Mouse (Mus musculus) layer of hippocampus, postnatal 10 days (tissue): ENCODE measurements at regions not wholly inside any gene's neighbourhood (a gene's known extent, or its start where the extent isn't known, plus 50 kb on each side); places are given as distances from the start of the nearest gene placed in this dataset.

ENCODE experiments used
- DNase-seq, 2 experiments: peaks; one replicate each; pipeline ENCODE4 v3.0.0; 2021; ENCODE audit warnings: low spot score in 2 of 2

DNA sequence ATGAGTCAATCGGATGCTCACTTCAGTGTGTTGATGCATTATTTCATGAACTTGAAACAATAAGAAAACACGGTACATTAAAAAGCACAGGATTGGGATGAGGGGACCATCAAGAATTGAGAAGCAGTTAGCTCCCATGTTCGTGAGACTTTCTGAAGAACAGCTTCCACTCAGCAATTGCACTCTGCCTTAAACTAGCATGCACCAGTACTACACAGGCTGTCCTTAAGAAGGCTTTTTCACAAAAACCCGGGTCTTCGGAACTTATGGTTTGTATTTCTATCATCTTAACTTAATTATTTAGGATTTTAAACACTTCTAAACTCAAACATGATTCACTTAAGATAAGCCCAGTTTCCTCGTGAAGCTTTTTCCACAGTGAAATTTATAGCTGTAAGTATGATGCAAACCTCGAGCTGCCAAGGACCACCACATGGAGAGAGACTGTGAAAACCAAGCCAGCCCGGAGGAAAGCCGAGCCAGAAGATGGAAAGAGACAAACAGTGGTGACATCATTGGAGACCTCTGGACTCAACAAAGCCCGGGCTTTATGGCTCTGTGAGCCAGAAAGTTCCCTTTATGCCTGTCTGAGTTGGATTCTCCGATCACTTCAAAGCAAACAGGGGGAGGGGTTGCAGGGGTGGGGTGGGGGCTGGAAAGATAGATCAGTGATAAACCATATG, 162.7 kb upstream of the Atp2b1 start:
- no peak for DNase-seq

DNA sequence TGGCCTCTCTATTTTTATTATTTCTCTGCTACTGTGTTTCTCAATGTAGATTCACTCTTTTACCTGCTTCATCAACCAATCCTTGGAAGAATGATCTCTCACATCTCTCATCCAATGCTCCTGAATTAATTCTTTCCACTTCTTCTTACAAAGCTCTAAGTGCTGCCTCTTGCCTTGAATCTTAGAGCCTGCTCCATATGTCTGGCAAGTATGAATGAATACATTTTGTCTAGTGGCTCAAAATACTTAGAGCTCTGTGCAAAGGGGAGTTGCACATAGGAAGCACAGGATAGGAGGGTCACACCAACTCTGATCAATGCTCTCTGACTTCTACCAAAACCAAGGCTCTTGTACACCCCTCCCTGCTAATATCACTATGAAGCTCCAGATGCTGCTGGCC, 153.1 kb upstream of the Atp2b1 start:
- no peak for DNase-seq

DNA sequence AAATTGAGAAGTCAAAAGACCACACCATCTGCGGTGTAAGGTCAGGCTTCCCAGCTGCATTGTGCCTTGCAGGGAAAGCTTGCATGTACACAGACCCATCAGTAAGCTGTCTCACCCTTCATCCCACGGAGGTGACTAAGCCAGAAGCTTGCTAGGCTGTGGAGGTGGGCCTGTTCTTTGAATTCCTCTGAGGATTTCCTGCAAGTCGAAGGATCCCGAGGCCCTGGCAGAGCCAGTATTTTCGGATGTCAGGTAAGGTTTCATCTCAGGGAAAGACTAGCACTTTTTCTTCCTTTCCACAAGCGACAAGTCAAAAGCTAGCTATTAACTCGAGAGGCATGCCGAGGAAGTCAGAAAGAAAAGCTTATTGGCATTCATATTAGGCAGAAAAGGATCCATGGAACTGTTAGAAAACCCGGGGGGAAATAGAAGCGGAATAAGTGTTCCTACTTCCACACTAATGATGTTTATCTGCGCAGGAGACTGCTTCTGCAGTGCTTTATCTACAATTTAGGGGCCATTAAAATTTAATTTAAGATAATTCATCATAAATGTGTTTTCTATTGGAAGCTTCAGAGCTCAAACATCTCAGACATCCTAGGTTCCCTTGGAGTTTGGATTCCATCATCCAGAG, 148.3 kb upstream of the Atp2b1 start:
- DNase-seq, result no peak

DNA sequence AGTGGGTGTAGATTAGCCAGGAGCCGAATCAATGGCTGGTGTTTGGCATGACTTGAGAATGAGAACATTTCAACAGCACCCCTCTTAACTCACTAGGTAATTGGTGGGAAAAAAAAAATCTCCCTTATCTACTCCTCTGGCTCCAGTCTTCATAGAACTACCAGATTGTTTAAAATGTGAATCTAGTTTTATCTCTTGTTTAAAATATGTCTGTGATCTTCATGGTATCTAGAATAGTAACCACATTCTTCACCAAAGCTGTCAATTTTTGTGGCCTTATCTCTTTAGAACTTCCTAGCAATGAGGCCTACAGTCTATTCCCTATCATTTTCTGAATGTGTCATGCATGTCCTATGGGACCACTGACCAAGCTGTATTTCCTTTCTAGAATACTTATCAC, 134.4 kb upstream of the Atp2b1 start:
- no peak for DNase-seq

DNA sequence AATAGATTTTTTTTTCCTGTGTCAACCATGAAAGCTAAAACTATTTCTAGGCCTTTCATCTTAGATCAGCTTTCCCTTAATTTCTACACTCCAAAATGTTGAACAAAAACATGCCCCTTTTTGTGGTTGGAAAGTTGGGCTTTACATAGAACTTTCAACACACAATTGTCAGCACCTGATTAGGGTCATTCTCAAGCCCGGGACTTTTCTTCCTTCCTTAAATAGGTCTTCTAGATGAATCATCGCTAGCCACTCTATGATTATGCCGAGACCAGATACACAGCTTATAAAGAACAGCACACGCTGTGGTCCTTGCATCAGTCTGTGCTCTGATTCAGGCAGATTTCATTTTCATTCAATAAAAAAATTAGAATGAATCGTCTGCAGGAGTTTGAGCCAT, 133.3 kb upstream of the Atp2b1 start:
- DNase-seq, result no peak

DNA sequence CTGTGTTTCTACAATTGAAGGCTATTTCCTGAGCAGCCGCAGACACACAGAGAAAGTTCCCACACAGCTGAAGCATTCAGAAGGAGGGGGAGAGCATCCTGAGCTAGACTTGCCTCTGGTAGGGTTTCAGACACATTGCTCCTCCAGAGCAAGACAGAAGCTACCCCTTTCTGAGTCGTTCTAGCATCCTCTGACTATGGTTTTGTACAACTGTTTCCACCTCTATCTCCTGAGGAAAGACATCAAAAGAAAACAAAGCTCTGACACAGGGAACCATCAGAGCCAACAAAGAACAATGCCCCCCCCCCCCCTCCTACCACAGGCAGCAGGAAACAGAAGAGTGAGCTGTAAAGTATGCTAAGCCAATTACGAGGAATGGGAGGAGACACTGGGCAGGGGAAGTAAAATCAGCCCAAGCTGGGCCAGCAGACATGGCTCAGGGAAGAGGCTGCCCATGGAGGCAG, 132.3 kb upstream of the Atp2b1 start:
- DNase-seq, result no peak

DNA sequence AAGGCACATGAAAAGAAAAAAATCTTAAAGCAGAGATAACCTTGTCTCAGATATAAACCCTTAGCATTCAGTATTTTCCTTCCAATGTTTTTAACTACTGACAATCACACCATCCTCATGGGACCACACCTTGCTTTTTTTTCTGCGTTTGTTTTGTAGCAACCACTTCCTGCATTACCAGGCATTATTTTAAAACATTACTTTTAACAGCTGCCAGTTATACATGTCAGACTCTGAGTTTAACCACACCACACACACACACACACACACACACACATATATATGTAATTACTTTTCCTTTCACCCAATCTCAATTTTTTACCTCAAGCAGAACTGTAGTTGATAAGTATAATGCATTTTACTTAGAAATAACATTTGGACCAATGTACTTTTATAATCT, 128.8 kb upstream of the Atp2b1 start:
- DNase-seq, result no peak

DNA sequence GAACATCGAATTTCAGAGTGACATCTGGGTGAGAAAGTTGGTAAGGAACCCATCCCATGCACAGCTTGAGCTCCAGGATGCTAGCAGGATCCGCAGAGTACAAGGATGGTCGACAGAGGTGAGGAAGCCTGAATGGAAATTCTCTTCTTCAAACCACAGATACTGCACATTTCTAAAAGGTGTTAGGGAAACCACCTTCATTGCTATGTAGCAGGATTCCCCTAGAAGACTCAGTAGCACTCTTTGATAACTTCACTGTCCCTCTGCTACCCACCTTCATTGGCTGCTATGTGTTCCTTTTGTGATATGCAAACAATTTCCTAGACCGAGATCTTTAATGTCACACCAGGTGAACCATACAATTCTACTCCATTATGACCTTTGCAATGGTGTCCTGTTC, 128.1 kb upstream of the Atp2b1 start:
- no peak for DNase-seq

DNA sequence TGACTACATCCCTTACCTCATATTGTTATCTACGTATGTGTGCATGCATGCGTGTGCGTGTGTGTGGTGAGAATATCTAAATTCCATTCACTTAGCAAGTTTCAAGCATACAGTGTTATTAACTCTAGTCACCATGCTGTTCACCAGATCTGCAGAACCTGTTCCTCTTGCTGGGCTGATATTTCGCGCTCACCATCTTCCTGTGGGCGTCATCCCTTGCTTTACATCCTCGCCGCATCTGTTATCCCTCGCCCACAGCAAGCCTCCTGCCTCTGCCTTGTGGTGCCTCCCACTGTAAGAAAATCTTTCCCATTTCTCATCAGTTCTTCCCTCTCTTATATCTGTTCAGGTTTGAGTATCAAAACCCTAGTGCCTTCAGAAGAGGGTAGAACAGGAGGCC, 124.4 kb upstream of the Atp2b1 start:
- DNase-seq, result no peak

DNA sequence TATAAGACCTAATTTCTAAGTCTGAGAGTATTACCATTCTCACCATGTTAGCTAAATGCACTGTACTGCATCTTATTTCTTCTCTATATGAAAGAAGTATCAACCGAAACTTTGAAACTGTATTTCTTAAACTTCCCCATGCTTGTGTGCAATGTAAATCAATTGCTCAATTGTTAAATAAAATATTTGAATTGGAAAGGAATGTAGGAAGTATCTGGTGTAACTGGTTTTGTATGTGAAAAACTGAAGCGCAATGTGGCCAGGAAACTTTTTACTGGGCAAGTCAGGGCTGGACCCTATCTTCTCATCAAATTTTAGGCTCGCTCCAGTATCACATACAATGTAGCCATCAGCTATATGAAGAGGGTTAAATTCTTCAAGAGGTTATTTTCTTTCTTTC, 123.8 kb upstream of the Atp2b1 start:
- no peak for DNase-seq

DNA sequence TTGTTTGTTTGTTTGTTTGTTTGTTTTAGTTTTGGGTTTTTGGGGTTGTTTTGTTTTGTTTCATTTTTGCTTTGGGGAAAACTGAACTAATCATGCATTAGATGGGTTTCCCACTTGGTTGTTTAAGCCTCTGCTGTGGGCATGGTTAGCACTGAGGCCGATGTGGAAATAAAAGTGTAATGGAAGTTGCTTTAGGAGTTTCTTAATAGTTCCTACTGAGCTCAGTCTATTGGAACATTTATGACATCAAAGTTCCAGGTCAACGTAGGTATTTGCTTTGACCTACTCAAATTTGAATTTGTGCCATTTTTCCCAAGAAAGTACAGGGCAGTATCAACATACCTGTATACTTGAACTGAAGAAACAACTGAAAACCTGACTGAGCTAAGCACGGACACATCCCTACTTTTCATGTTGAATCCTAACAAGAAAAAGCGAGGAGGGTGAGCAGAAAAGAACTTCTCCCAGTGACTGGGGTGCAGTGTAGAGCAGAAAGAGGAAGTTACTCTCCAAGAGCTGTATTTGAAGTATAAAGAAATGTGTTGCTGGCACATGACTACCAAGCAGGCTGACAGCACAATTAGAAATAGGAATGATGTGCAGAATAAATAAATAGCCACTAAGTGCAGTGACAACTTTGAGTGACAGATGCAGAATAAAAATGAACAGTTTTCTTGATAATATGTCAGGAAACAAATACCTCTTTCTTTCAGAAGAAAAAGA, 122.0 kb upstream of the Atp2b1 start:
- no peak for DNase-seq

DNA sequence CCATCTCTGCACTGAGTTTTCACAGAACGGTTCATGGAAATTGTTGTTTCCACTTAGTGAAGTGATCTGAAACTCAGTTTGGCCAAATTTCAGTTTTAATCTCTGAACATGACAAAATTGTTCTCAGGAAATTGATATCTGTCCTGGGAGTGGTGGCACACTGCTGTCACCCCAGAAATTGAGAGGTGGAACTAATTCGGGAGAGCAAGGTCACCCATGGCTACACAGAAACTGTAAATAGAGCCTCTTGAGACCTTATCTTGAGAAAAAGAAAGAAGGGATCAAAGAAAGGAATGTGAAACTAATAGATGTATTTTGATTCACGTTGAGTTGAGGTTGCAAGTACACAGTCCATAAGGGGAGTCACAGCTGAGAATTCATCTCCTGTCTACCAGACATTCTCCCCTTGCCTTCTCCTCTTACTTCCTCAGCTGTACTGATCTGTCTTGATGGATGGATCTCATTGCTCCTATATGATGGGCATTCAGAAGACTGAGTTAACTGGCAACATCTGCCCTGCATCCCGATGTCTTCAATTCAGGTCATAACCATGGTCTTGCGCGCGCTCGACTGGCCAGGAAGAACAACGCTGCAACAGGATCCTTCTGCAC, 120.2 kb upstream of the Atp2b1 start:
- no peak for DNase-seq

DNA sequence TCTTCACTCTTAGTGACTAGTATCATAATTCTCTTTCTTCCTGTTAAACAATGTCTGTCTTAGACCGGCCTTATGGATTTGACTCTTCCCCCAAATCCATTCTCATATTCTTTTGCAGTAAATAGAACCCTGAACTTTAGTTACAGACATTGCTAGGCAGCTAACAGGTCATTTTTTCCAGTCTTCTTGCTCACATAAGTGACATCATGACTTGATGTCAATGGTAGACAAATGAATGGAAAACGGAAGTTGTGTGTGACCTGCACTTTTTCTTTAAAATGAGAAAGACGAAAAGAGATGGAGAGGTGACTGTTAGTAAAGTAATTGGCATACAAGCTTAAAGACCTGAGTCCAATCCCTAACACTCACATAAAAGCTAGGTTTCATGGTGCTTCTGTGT, 118.2 kb upstream of the Atp2b1 start:
- DNase-seq, result no peak

DNA sequence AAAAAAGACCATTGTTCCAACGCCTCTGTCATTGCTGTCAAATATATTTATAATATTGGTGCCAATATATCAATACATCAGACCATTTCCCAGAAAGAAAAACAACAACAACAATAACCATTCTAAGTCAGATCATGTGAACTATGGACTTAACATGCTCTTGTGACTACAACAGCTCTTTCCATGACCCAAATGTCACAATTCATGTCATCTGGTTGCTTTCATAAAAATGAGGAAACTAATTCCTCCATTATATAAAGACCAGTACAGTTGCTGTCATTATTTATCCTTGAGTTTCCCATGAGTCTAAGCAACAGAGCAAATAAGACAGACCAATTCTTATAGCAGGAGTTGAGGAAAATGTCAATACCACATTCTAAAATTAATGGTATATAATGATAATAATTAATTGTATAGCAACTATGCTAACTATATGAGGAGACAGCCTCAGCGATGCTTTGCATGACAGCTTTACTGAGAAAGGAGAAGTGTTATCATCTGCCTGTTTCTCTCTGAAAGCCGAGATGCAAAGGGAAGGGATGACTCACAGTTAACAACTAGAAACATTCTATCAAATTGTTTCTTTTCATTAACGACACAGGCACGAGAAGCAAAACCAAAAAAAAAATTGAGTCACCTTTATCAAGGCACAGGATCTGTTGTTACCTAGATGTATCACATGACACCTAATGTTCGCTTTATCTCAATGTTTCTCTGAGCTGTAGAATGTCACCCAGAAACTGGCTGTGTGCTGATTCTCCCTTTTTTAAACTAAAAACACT, 115.4 kb upstream of the Atp2b1 start:
- no peak for DNase-seq

DNA sequence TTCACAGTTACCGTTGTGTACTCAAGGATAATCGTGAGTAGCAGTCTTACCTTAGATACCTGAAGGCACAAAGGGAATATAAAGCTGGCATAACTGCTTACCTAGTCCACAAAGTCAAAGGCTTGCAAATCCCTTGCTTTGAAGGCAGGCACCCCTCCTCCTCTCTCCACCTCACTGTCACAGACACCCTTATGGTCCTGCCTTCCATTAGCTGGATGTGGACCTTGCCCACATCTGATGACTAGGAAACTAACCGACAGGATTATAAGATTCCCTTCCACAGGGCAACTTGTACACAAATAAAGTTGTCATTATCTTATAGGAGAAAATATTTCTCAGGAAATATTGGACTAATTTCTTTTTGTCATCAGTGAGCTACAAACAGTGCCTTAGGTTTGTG, 114.4 kb upstream of the Atp2b1 start:
- no peak for DNase-seq

DNA sequence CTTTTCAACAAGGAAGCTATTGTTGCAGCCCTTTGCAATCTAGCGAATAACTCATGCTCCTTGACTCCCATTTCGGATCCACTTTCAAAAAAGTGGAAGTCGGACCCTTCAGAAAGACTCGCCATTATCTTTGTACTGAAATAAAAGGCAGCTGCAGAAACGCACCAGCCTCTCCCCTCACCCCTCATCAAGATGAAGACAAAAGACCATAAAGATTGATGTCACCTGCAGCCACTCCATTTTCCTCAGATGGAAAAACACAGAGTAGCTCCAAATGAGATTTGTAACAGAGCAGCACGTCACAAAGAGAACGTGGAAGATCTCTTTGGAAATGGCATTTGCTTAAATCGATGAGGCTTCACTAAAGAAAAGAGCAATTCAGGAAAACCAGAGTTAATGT, 113.3 kb upstream of the Atp2b1 start:
- DNase-seq, result no peak

DNA sequence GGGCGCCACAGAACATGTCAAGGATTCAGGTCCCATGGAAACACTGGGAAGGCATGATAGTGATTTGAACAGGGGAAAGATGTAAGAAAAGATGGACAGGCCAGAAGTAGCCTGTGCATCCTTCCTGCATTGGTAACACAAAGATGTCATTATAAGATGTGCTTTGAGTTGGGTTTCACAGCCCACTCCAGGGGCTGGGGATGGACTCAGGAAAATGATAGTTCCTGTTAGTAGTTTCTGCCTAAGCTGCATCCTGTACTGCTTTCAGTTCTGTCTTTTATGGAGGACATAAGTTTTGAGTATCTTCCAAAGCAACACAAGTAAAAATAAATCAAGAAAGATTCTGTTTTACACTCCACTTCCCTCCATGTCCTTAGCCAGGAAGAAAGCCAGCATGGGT, 109.2 kb upstream of the Atp2b1 start:
- DNase-seq, result no peak

DNA sequence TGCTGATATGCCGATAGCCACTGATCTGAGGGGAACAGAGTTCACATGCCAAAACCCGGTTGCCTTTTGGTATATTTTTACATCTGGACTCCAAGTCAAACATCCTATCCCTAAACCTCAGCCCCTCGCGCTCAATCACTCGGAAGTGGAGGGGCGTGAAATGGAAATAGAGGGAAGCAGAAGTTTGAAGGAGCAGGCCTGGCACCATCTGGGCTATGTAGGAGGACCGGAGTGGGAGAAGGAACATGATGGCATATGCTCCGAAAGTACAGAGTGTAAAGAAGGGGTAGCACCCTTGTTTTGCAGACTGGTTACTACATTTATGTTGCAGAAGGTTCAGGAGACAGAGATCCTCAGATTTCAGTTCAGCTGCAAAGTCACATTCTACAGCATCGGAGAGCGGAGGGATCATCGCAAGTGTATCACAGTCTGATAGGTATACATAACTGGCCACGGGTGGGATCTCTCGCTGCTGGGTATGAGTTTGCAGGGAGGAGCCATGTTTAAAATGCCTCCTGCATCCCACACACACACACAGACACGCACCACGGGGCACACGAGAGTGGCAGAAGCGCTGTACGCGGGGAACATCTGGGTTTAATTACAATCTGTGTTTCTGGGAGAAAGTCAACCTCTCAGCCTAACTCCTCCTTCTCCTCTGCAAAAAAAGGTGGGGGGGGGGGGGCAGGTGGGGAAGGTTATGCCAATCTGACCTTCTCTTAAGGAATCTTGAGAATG, 107.2 kb upstream of the Atp2b1 start:
- DNase-seq, result peak in 1 of 2 experiments; percentile 30

DNA sequence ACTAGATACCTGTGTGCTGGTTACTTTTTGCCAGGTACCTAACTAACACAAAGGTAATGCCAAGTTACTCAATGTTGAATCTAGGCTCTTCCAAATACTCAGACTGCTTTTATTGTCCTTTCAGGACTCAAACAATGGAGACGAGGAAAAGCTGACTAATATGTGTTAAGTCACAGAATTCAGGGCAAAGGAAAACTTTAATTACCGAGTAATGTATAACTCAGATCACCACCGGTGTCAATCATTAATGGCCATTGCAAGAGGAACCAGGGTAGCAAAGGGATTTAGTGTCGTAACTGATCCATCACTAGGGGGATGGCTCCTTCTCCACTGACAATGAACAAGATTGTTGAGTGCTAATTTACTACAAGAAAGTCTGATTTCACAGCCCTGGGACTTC, 105.6 kb upstream of the Atp2b1 start:
- no peak for DNase-seq

DNA sequence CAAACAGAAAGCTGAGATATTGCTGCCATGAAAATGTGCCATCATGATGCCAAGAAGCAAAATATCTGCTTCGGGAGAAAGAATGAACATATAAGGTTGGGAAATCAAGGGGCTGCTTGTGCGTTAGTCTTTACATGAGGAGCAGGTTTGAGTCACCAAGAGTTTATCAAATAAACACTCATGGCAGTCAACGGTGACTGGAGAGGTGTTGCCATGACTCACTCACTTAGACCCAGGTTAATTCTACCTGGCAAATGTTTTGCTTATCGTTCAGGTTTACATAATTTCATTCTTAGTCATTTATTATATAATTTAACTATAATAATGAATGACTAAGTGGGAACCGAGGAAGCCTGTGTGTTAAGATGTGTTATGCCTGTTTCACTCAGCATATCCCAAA, 85.2 kb upstream of the Atp2b1 start:
- DNase-seq, result no peak

DNA sequence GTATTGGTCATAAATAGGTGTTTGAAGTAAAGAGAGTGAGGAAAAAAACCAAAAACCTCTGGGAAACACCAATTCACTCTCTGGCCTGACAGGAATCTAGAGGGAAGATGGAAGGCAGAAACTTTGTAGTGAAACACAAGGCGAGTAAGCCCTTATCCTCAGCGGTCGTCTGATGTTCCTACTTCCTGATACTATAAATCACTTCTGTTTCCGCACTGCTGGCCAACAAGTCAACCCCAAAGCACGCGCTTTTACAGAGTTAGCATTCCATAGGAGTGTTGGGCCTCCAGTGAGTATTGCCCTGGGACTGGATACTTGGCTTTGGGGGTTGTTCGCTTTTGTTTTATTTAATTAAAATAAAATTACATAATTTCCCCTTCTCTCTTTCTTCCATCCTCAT, 82.7 kb upstream of the Atp2b1 start:
- DNase-seq, result no peak
